Mouse (Mus musculus): ENCODE results near the gene Myo6.

Gene Myo6

GRCm38 (mm10) chr9:80181692-80182091, 16.9 kb downstream of the Myo6 start:
- no peak for DNase-seq (ENCODE audit: inconsistent ontology term)

GRCm38 (mm10) chr9:80184138-80184537, 19.3 kb downstream of the Myo6 start:
- no peak for DNase-seq (ENCODE audit: inconsistent ontology term)

- DNase-seq (ENCODE audit: inconsistent ontology term): no peak
These were observed 20.9 kb downstream of the Myo6 start for GRCm38 (mm10) chr9:80185737-80186136.

- DNase-seq (ENCODE audit: inconsistent ontology term): no peak
These were observed 21.9 kb downstream of the Myo6 start for GRCm38 (mm10) chr9:80186693-80187092.

- peak; percentile 51 for DNase-seq (ENCODE audit: inconsistent ontology term)
These were observed 23.6 kb downstream of the Myo6 start for GRCm38 (mm10) chr9:80188324-80188893.

GRCm38 (mm10) chr9:80191240-80191639, 26.4 kb downstream of the Myo6 start:
- no peak for DNase-seq (ENCODE audit: inconsistent ontology term)

- DNase-seq (ENCODE audit: inconsistent ontology term): no peak
These were observed 27.5 kb downstream of the Myo6 start for GRCm38 (mm10) chr9:80192324-80192723.

- DNase-seq (ENCODE audit: inconsistent ontology term): no peak
These were observed 29.6 kb downstream of the Myo6 start for GRCm38 (mm10) chr9:80194446-80194845.

- no peak for DNase-seq (ENCODE audit: inconsistent ontology term)
These were observed 31.3 kb downstream of the Myo6 start for GRCm38 (mm10) chr9:80196161-80196560.

GRCm38 (mm10) chr9:80197233-80197632, 32.4 kb downstream of the Myo6 start:
- peak; percentile 30 for DNase-seq (ENCODE audit: inconsistent ontology term)

GRCm38 (mm10) chr9:80200855-80201254, 36.0 kb downstream of the Myo6 start:
- DNase-seq (ENCODE audit: inconsistent ontology term): no peak

GRCm38 (mm10) chr9:80202374-80203060, 37.7 kb downstream of the Myo6 start:
- peak; percentile 80 for DNase-seq (ENCODE audit: inconsistent ontology term)

- no peak for DNase-seq (ENCODE audit: inconsistent ontology term)
These were observed 43.9 kb downstream of the Myo6 start for GRCm38 (mm10) chr9:80208681-80209080.

GRCm38 (mm10) chr9:80209459-80209858, 44.6 kb downstream of the Myo6 start:
- no peak for DNase-seq (ENCODE audit: inconsistent ontology term)

GRCm38 (mm10) chr9:80210096-80210495, 45.3 kb downstream of the Myo6 start:
- no peak for DNase-seq (ENCODE audit: inconsistent ontology term)

- no peak for DNase-seq (ENCODE audit: inconsistent ontology term)
These were observed 48.6 kb downstream of the Myo6 start for GRCm38 (mm10) chr9:80213428-80213827.

- DNase-seq (ENCODE audit: inconsistent ontology term): no peak
These were observed 50.7 kb downstream of the Myo6 start for GRCm38 (mm10) chr9:80215502-80215901.

GRCm38 (mm10) chr9:80216786-80217501, 52.1 kb downstream of the Myo6 start:
- peak; percentile 84 for DNase-seq (ENCODE audit: inconsistent ontology term)

- no peak for DNase-seq (ENCODE audit: inconsistent ontology term)
These were observed 53.9 kb downstream of the Myo6 start for GRCm38 (mm10) chr9:80218718-80219117.

- no peak for DNase-seq (ENCODE audit: inconsistent ontology term)
These were observed 59.3 kb downstream of the Myo6 start for GRCm38 (mm10) chr9:80223989-80224635.

- peak; percentile 64 for DNase-seq (ENCODE audit: inconsistent ontology term)
These were observed 61.9 kb downstream of the Myo6 start for GRCm38 (mm10) chr9:80226579-80227325.
